Mouse (Mus musculus) left cerebral cortex, postnatal 10 days (tissue): ENCODE data around the gene Kcng4. TPM values are rescaled to one million over a fixed set of nuclear protein-coding genes. Genes with fewer than 3 reads are reported as not detected.
A peak's percentile ranks its signal among the peaks of the same experiment; 100 is the strongest.

Experiments
- DNase-seq, 2 experiments: peaks; one replicate each; pipeline ENCODE4 v3.0.0; 2021 to 2022; ENCODE audit warnings: low spot score in 2 of 2, mixed read lengths in 1 of 2; ENCODE audit errors: extremely low spot score in 1 of 2
- intact Hi-C: fragments of 180-260 bp; cut with DNase I; formaldehyde crosslinking; loops from one replicate; pipeline ENCODE4 v1.15.1; 2025
- total RNA-seq, 2 experiments: library from RNA; stranded (reverse); gene quantifications; 2 replicates each; pipeline ENCODE4 v1.2.3; 2021

Gene Kcng4
- total RNA-seq, 2 experiments from 2014 or later: 0.55 to 0.60 TPM

DNA sequence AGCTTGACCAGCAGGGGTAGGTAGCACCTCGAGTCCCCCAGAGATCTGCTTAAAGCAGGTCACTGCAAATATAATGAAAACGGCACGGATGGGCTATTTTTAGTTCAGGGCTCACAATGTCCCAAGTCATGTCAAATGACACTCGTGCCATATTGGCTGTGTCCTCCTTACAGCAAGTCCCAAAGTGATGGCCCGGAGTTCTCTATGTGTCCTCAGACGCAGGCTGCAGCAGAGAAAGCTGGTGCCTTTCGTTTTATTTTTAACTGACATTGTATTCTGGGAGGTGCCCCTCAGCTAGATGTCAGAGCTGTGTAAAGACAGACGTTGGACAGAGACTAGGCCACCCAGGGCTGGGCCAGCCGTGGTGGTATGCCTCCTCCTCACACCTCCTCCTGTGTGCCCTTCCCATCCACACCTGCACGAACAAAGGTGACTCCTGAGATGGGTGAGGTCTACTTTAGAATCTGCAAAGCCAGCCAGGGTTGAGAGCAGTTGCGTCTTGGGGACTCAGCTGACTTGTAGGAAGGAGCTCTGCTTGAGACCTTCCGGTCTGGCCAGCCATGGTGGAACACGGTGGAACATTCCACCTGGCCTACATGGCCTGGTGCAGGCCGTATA, 14.5 kb downstream of the Kcng4 start:
- no peak for DNase-seq
- intact Hi-C loops: no loop called here

DNA sequence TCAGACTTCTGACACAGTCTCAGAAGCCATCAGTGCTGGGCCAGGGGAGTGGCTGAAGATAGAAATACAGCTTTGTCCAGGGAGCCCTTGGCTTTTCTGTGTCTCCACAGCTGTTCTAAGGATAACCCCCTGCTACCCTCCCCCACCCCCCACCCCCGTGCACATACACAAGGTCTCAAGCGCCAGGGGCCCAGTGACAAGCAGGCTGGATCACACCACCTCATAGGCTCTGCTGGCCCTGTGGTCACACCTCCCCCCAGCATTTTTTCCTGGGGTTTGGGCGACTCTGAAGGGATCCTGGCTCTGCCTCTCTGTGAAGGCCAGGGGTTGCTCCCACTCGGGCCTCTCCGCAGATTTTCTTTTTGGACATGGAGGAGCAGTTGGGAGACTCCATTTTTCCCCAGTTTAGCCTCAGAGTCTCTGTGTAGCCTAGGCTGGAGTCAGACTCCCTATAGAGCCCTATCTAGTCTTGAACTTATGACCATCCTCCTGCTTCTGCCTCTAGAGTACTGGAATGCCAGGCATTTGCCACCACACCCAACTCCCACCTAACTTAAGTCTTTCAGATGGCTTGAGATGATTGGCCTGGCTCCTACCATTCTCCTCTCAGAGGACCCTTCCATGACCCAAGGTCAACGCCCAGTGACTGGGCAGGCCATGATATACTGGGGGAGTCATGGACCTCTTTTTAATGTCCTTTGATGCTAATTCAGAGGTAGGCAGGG, 15.2 kb downstream of the Kcng4 start:
- no peak for DNase-seq
- intact Hi-C loops: no loop called here

DNA sequence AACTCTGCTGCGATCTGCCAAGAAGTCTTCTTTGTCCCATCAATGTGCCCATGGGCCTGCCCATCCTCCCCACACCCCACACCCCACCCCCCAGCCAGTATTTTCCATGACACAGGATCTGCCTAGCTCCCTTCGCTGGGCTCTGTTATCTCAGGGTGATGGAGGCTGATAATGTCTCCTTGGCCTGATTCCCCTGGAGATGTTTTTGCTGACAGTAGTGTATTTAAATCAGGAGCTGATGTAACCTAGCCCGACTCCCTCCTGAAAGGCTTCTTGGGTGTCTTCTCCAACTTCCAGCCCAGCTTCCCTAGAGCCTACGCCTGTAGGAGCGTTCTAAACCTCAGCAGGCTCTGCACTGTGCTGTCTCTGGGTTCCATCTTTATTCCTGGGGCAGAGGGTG, 16.6 kb downstream of the Kcng4 start:
- intact Hi-C loops: no loop called here
- DNase-seq: no peak

DNA sequence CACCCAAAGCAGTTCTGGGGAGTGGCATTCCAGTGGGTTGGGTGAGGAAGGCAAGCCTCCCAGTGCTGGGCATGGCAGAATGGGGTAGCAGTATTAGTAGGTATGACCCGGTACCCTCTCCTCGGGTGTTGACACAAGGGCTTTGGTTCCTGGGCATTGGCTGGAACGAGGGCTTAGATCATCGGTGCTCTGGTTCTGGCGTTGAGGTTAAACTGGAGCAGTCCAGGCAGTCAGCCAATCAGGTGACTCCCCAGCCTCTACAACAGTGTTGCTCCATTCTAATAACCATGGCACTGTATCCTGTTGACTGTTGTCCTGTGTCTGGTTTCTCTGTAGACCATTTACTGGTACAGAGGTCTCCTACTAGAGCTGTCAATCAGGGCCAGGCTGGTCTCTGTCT, 17.9 kb downstream of the Kcng4 start:
- intact Hi-C loops: no loop called here

DNA sequence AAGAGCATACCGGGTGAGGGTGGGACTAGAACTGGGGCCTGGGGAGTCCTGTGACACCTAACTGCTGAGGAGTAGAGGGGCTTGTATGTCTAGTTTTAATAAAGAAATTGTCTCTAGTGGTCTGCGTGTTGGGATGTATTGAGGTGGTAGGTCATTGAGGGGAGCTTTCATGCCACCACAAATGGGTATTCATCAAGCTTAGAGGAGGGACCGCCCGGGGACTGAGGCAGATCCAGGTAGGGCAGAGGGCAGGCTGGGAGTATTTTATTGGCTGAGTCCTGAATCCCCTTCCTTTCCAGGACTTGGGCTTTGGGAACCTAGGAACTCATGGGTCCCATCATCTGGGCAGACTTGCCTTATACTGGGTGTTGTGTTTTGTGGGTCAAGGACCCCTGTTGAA, 18.7 kb downstream of the Kcng4 start:
- intact Hi-C loops: no loop called here
- DNase-seq: no peak

More for the DNA sequence above, 17.9 kb downstream of the Kcng4 start:
- DNase-seq: no peak

DNA sequence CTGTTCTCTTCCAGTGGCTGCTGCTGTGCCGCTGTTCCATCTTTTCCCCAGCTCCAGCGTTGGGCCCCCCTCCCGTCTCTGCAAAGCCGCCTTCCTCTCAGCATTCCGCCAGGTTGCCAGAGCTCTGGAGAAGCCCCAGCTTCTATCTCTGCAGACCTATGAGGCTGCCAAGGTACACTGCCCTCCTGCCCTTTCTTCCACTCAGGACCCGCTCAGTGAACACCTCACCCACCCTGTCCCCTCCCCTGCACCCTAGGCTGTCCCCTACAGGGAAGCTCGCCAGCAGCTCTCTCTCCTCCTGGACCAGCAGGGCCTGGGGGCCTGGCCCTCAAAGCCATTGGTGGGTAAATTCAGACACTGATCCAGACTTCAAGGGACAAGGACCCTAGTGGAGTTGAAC, 19.1 kb downstream of the Kcng4 start:
- DNase-seq: no peak
- intact Hi-C loops: no loop called here

DNA sequence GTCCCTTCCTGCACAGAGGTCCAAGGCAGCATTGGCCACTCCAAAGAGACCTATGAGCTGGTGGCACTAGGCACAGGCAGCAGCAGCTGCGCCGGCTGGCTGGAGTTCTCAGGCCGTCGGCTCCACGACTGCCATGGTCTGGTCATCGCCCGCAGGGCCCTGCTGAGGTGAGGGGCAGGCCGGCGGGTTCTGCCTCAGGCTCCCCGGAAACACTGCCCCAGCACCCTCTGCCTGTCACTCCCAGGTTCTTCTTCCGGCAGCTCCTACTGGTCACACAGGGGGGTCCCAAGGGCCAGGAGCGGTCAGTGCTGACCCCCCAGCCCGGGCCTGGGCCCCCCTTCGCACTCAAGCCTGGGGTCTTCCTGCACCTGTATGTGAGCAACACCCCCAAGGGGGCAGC, 20.4 kb downstream of the Kcng4 start:
- no peak for DNase-seq
- intact Hi-C loops: no loop called here

DNA sequence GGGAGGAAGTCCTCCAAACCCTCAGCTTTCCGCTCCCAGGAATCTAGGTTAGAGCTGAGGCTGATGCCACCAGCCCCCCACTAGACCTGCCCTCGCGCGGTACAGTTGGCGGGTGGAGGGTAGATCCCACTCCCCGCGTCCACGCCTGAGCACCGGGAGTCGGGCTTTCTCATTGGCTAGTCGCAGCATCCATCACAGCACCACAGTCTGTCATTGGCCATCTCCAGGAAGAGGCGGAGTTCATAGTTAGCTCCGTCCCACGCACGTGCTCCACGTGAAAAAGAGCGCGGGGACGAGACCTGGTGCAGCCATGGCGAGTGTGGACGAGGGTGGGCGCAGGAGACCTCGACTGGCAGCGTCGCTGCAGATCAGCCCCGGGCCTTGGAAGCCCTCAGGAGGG, 23.0 kb downstream of the Kcng4 start, which contains the start of gene Adad2:
TSS of gene Adad2 (plus strand) at position 277 of the 400 bp plus-strand sequence.
- DNase-seq: no peak
- intact Hi-C loops: no loop called here

DNA sequence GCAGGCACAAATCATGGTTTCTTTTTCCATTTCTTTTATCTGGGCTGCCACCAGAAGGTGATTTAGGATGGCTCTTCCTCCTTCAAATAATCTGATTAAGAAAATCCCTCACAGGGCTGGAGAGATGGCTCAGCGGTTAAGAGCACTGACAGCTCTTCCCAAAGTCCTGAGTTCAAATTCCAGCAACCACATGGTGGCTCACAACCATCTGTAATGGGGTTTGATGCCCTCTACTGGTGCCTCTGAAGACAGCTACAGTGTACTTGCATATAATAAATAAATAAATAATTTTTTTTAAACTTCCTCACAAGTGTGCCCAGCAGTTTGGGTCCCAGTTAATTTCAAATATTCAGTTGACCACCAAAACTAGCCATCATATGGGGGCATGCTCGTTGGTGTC, 29.3 kb downstream of the Kcng4 start:
- intact Hi-C loops: no loop called here
- no peak for DNase-seq

DNA sequence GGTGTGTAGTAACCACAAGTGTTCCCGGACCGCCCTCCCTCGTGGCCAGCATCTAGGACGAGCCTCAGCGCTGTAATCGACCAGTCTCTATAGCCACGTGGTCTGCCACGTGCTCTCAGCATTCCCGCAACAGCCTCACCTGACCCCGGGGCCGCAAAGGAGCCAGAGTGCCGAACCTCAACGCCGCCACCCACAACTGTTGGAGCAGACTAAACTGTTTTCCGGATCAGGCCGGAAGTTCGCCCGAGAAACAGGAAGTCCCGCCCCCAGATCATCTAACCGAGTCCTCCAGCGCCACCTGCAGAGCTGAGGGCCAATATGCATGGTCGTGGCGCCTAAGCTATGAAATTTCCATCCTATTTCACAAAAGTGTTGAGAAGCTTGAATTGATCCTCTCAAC, 30.5 kb downstream of the Kcng4 start, which contains the start of gene Taf1c:
TSS of gene Taf1c (minus strand) at position 227 of the 400 bp plus-strand sequence.
- DNase-seq: peak; percentile 92 to 94
- intact Hi-C loops: no loop called here

DNA sequence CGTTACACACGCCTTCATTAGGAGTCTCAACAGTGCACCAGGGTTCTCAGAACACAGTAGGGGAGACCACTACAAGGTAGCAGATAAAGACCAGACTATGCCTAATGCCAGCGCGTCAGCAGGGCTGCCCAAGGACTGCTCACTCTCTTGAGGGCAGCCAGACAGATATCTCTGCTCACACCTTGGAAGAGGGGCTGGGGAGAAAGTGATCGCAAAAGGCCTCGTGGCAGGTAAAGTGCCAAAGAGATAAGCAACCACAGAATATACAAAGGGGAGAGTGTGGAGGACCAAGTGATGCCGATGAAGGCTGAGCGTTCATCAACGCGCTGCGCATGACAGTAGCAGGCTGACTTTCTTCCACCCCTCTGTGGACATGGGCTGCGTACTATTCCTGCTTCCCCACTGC, 31.1 kb downstream of the Kcng4 start:
- intact Hi-C loops: no loop called here

DNA sequence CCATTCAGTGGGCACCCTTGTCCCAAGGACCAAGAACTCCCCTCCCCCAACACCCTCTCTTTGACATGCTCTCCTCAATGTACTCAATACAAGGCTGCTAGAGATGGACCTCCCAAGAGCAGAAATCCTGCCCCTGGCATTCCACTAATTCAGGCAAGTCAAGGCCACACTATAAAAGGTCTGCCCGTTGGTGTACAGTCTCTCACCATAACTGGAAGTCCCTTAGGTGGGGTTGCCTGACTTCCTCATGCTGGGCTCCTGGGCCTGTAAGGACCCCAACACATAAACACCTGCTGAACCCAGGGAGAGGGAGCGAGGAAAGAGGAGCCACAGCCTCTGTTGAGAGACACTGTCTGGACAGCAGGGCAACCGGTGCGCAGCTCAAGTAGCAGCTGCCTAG, 31.7 kb downstream of the Kcng4 start:
- intact Hi-C loops: no loop called here
- DNase-seq: no peak

More for the DNA sequence above, 31.1 kb downstream of the Kcng4 start:
- no peak for DNase-seq

DNA sequence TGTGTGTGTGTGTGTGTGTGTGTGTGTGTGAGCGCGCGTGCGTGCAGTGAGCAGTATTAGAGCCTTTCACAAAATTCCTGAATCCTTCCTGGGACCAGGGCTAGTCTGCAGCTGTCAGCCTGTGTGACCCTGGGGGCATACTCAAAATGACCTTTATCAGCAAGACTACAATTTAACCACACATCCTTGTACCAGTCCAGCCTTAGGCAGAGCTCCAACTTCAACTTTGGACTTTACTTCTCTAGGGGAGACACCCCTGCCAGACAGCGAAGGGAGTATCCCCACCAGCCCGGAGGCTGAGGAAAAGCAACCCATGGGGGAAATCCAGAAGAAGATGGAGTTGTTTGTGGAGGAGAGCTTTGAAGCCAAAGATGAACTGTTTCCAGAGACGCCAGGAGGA, 44.0 kb downstream of the Kcng4 start:
- no peak for DNase-seq
- intact Hi-C loops: no loop called here

DNA sequence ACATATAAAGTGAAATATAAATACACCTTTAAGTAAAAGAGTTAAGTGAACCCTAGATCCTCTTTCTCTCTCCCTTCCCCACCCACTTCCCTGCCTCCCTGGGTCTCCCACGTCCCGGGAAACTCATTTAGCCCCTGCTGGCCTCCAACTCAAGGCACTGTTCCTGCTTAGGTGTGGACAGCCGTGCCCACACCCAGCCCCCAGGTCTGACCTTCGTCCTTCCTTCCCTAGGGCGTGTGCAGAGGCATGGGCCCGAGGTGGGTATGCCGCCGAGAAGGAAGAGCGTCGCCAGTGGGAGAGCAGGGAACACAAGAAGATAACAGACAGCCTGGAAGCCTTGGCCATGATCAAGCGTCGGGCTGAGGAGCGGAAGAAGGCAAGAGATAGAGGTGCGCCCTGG, 45.1 kb downstream of the Kcng4 start:
- no peak for DNase-seq
- intact Hi-C loops: no loop called here

DNA sequence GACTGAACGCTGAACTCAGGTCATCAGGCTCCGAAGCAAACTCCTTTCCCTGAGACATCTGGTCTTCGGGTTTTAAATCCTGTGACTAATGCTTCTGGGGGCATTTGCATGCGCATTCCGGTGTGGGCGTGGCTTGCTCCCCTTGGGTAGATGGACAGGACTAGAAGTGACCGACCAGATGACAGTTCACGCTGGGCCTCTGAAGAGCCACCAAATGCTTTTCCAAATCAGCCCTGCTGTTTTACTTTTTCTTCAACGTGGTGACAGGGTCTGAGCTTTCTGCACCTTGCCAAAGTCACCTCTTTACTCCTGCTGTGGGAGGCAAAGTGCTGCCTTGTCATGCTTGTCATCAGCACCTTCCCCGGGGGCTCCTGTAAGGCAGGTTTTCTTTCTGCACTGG, 46.6 kb downstream of the Kcng4 start:
- DNase-seq: no peak
- intact Hi-C loops: no loop called here

DNA sequence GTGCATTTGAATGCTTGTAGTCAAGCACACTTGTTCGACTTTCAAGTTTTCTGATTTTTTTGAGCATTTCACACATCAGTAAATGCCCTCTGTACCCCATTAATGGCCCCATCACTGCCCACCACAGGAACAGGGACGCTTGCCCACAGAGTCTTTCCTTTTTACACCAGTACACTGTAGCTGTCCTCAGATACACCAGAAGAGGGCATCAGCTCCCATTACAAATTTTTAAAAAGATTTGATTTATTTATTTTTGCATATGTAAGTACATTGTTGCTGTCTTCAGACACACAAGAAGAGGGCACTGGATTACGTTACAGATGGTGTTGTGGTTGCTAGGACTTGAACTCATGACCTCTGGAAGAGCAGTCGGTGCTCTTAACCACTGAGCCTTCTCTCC, 47.2 kb downstream of the Kcng4 start:
- no peak for DNase-seq
- intact Hi-C loops: no loop called here

DNA sequence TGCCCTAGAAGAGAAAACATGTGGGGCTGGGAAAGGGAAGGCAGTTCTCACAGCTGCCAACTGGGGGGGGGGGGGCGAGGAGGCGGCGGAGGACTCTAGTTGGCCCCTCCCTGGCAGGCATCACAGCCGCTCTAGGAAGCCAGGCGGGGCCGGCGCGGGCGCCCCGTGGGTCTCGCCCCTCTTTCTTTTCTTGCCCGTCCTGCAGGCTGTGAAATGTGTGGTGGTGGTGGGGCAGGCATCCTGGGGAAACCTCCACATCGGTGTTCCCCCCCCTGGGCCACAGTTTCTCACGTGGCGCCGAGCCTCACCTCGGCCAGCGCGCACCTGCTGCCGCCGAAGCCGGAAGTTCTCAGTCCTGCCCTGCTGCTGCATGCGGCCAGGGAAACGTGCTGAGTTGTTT, 49.6 kb downstream of the Kcng4 start:
- no peak for DNase-seq
- intact Hi-C loops: no loop called here

DNA sequence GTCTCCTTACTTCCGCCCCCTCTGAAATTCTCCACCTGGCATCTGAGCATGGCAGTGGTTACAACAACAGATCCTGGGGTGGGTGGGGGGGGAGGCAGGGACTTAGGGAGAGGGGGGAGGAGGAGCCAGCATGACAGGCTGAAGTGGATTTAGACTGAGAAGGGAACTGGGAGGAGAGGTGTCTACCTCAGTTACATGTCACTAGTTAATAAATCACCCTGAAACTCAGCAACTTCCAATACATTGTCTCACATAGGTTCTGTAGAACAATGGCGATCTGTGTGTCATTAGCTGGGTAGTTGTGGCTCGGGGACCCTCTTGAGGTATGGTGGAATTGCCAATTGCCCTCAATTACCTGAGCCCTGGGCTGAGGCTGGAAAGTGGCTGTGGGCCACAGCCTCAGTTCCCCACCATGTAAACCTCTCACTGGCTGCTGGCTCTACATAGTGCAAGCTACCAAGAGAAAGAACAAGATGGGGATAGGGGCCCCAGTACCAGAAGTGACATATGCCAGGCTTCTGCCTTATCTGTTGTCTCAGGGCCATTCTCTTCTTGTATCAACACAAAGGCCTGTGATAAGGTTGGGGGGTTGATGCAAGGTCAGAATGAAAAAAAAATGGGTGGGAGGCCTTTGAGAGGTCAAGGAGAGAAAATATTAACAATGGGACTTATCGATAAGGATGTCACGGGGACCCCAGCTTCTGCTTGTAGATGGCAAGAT, 54.9 kb downstream of the Kcng4 start:
- no peak for DNase-seq
- intact Hi-C loops: no loop called here

DNA sequence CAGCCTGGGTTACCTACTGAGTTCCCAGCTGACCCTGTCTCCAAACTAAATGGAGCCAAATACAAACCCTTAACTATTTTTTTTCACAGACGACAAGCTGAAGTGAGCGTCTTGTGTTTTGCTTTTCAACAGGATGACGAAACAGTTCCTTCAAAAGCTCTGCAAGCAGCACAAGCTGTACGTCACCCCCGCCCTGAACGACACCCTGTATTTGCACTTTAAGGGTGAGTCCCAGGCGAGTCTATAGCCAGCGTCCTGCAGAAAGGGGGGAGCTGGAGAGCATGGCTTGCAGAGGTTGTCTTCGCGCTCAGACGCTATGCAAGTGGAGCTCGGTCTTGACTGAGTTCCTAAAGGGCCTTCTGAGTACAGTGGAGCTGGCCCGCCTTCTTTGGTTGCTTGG, 56.4 kb downstream of the Kcng4 start:
- intact Hi-C loops: no loop called here
- DNase-seq: no peak

DNA sequence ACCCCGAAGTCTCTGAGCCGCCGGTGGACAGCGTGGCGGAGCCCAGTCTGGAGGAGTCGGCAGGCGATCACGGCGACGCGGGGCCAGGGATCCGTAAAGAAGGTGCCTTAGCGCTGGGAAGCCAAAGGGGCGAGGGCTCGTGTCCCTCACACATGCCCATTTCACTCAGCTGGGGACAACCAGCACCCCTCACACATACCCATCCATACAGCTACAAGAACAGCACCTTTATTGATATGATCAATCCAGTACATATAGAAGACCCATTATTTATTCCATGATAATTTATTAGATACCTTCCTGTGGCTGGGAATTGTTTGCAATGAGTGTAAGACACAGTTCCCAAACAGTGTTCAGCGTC, 60.1 kb downstream of the Kcng4 start:
- intact Hi-C loops: no loop called here
- DNase-seq: no peak
